Mouse (Mus musculus) frontal cortex, postnatal 25 days (tissue): ENCODE measurements at regions not wholly inside any gene's neighbourhood (a gene's known extent, or its start where the extent isn't known, plus 50 kb on each side); places are given as distances from the start of the nearest gene placed in this dataset.

Experiments
- DNase-seq, 2 experiments: peaks; one replicate each; pipeline ENCODE4 v3.0.0; 2022; ENCODE audit warnings: low spot score in 2 of 2

DNA sequence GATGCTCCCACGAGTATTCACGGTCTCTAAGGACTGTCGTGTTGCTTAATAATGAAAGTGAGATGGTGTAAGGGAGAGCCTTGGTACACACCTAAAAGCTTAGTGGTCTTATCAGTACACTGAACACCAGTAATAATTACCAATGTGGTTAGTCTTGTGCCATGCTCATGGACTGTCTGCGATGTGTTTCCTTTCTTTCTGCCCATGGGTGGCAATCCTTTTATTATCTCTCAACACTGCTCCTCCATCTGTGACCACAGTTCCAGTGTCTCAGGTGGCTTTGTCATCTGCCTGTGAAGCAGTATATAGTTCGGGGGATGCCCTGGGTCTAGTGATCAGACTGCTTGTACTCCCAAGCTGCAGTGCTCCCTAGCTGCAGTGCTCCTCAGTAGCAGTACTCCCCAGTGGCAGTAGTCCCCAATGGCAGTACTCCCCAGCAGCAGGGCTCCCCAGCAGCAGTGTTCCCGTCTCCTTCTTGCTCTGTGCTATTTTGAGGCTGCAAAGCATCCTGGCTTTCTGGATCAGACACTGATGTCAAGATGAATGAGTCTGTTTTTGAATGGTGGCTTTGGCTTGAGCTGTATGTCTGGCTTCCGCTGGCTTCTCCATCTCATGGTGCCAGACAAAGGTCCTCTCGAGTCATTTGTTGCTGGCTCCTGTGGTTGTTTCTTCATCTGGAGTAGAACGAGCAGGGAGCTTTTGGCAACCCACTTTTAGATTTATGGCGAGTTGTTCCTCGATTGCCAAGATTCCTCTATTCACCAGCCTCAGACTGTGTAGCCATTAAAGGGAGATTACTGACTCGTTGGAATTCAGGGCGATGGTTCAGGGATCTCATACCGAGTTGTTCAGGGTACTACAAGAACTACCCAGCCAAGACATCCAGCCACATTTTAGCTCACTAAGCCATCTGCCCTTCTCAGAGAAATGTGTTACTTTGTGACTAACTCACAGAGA lies 88.4 kb upstream of the Plxnc1 start:
- DNase-seq = no peak

- DNase-seq = no peak
Measured at GRCm38 (mm10) chr10:95031371-95031770, 86.7 kb upstream of the Plxnc1 start.

DNA sequence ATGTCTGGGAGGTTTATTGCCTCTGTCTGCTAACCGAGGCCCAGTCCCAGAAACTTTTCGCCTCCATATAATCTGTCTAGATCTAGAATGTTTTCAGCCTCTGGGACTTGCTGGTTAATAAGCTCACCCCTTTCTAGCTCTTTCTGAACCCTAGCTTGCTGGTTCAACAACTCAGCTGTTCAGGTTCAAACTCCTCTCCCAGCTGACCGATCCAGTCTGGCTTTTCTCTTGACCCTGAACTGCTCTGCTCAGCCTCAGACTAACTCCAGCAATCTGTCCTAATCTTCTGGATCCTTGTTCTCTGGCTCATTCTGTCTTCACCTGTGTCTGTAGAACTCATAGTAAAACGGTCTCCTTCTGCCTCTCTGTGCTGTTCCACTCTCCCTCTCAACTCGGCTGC lies 86.2 kb upstream of the Plxnc1 start:
- no peak for DNase-seq

- no peak for DNase-seq
Measured at GRCm38 (mm10) chr10:95029554-95029953, 84.9 kb upstream of the Plxnc1 start.

- no peak for DNase-seq
Measured at GRCm38 (mm10) chr10:95025569-95026327, 81.1 kb upstream of the Plxnc1 start.

GRCm38 (mm10) chr10:95021209-95021608 lies 76.6 kb upstream of the Plxnc1 start:
- no peak for DNase-seq

- DNase-seq = no peak
Measured at GRCm38 (mm10) chr10:95016896-95017295, 72.3 kb upstream of the Plxnc1 start.

DNA sequence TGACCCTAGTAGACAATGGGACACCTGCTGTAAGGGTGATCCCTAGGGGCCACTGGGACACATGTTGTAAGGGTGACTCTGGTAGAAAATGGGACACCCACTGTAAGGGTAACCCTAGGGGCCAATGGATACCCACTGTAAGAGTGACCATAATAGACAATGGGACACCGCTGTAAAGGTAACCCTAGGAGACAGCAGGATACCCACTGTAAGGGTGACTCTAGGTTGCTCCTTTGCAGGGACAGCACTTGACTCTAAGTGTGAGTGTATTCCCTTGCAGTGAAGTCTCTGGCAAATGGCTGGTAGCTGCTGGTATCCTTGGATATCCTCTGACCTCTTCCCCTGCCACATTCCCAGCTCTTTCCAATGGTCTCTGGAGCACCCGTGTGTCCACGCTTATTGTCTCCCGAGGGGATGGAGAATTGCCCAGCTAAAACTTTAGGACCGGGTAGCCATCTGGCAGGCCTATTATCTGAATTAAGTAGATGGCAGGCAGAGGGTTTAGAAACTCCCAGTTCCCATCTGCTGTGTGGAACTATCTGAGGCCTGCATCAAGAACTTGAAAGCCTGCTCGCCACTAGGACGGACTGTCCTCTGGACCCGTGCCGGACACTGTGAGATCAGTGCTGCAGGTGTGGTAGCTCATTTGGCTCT lies 70.8 kb upstream of the Plxnc1 start:
- DNase-seq = no peak

- DNase-seq = no peak
Measured at GRCm38 (mm10) chr10:95013946-95014345, 69.3 kb upstream of the Plxnc1 start.

GRCm38 (mm10) chr10:95013213-95013915 lies 68.7 kb upstream of the Plxnc1 start:
- DNase-seq = no peak

DNA sequence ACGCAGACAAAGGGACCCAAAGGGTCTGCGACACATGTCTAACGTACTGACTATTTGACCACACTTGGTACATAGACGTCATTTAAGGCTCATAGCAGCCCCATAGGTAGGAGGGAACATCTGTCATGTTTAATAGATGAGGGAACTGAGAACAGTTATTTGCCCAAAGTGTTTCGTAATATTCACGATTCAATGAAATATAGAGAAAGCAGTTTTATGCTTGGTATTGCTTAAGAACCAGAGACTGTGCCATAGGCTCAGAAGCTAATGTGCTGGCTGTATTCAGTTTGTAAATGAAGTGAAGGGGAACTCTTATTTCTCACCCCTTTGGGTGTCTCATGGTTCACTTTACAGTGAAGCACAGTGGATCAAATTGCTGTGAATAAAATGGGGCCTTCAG lies 65.7 kb upstream of the Plxnc1 start:
- DNase-seq = no peak

GRCm38 (mm10) chr10:95009081-95009480 lies 64.4 kb upstream of the Plxnc1 start:
- DNase-seq = no peak

- DNase-seq = no peak
Measured at GRCm38 (mm10) chr10:95004065-95004763, 59.6 kb upstream of the Plxnc1 start.

DNA sequence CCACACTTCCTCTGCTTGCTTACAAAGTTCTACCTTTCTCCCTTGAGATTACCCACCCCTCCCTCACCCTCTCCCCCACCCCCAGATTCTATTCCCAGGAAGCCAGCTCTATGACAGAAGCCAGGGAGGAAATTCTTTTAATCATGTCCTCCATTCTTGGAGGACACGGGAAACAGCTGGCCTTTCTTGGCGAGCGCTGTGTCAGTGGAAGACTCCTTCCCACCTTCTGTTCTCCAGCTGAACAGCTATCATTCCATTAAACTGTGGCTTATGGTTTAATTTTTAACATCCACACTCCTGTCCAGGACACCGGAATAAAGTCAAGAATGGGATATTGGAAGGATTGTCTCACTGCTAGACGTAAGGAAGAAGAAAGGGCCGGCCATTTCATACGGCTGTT lies 59.0 kb upstream of the Plxnc1 start:
- DNase-seq = no peak

DNA sequence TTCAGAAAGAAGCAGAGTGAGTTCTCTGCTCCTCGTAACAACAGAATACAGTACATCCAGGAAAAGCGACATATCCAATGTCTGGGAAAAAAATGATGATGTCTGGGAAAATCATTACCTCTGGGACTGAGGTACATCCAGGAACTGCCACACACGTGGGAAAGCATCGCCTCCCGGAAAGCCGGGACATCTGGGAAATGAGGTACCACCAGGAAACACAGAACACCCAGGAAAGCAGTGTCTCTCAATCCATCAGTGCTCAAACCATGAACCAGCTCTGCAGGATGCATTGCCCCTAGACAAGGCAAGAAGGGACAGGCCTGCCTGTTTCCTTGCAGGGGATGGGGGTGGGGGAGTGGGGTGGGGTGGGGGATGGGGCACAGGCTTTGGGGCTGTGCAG lies 57.0 kb upstream of the Plxnc1 start:
- no peak for DNase-seq

GRCm38 (mm10) chr10:94999716-95000115 lies 55.1 kb upstream of the Plxnc1 start:
- no peak for DNase-seq
